ENCODE assay signal across 18 mouse cellular contexts in the genomic region with DNA sequence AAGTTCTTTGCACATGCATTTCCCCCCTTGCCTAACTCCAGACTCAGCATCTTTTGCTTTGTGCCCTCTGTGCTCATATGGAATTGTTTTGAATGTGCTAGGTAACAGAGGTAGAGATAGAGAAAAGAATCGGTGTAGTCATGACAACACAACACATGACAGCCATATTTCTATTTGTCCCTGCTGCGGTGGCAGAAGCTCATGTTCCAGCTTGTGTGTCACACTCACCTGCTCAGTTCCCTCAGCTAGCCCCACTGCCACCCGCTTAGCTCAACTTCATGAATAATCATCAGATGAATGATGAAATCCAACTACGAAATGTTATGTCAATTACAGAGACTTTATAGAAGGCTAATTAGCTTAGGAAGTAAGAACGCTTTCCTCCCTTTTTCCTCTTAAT.
DNase-seq lines count a peak whose midpoint lies in the region; ATAC-seq and TF ChIP-seq lines count a peak whose summit lies in the region.
"Had no signal": no experiment of that assay in that cellular context is flagged by ENCODE, and none has a peak within 500 bp of the region (broad histone marks: within the 10 kb centered on the region; RNA-seq: fewer than 3 reads in every experiment).

No protein-coding gene starts in this region.

- H3K4me2 ChIP-seq in forebrain, postnatal 0 days (ENCODE audit: low read depth): no peak overlapping the region
- no peak overlapping the region for H3K4me2 ChIP-seq in forebrain, embryonic 11.5 days (ENCODE audit: low read depth, low read length, severe bottlenecking)
- no peak overlapping the region for H3K4me2 ChIP-seq in midbrain, embryonic 16.5 days (ENCODE audit: low read length)
- H3K4me2 ChIP-seq: embryonic facial prominence, embryonic 13.5 days; hindbrain, embryonic 13.5 days had no signal

- no peak for DNase-seq in forebrain, postnatal 0 days
- no peak for DNase-seq in forebrain, embryonic 11.5 days (ENCODE audit: low spot score)
- DNase-seq in layer of hippocampus, adult 2 months (ENCODE audit: low spot score in 2 of 2): peak in 1 of 2 experiments; percentile 44
- DNase-seq in layer of hippocampus, postnatal 25 days (ENCODE audit: extremely low spot score in 1 of 2, low spot score in 1 of 2): no peak
- DNase-seq in midbrain, embryonic 10.5 days (ENCODE audit: low spot score): no peak
- DNase-seq: adrenal gland, postnatal 14 days; cerebellum, postnatal 36 days; gastrocnemius, postnatal 10 days; heart, adult 18-20 months; heart, postnatal 10 days; heart, postnatal 4 days had no signal

- no peaks in the 10 kb centered on the region for H3K9me3 ChIP-seq in forebrain, postnatal 0 days (ENCODE audit: low read length)
- H3K9me3 ChIP-seq in forebrain, embryonic 11.5 days (ENCODE audit: control insufficient read depth, low read length): no peaks in the 10 kb centered on the region
- no peaks in the 10 kb centered on the region for H3K9me3 ChIP-seq in midbrain, embryonic 16.5 days (replicated peaks; ENCODE audit: control insufficient read depth, low read length, poor library complexity, severe bottlenecking)
- no peaks in the 10 kb centered on the region for H3K9me3 ChIP-seq in midbrain, embryonic 10.5 days (replicated peaks)
- H3K9me3 ChIP-seq: embryonic facial prominence, embryonic 13.5 days; heart, embryonic 10.5 days; hindbrain, embryonic 13.5 days had no signal

- no peak overlapping the region for H3K9ac ChIP-seq in forebrain, postnatal 0 days
- no peak overlapping the region for H3K9ac ChIP-seq in forebrain, embryonic 11.5 days (ENCODE audit: low read length)
- no peak overlapping the region for H3K9ac ChIP-seq in midbrain, embryonic 16.5 days (ENCODE audit: low read depth, low read length)
- H3K9ac ChIP-seq: embryonic facial prominence, embryonic 13.5 days; hindbrain, embryonic 13.5 days had no signal

- peak; percentile 60 for ATAC-seq in forebrain, postnatal 0 days
- no peak for ATAC-seq in forebrain, embryonic 11.5 days (replicated peaks; ENCODE audit: low FRiP score)
- ATAC-seq in midbrain, embryonic 16.5 days: peak; percentile 62; the same call in 1 of the 2 replicates
- ATAC-seq: activated CD4-positive, CD25-positive, alpha-beta regulatory T cell, adult 4 months; Patski had no signal

- no peaks in the 10 kb centered on the region for H3K27me3 ChIP-seq in forebrain, postnatal 0 days (ENCODE audit: insufficient read depth, low read length)
- H3K27me3 ChIP-seq in forebrain, embryonic 11.5 days (ENCODE audit: control insufficient read depth, insufficient read depth, low read length): peaks cover 19% of the 10 kb centered on the region
- H3K27me3 ChIP-seq in midbrain, embryonic 16.5 days (ENCODE audit: control insufficient read depth, insufficient read depth, low read depth, low read length): no peaks in the 10 kb centered on the region
- H3K27me3 ChIP-seq in midbrain, embryonic 10.5 days (ENCODE audit: low read depth, poor library complexity, severe bottlenecking): peaks cover 84% of the 10 kb centered on the region
- H3K27me3 ChIP-seq: CH12.LX; embryonic facial prominence, embryonic 13.5 days; Patski had no signal

- no peak overlapping the region for H3K4me3 ChIP-seq in forebrain, postnatal 0 days (ENCODE audit: low read depth, low read length)
- no peak overlapping the region for H3K4me3 ChIP-seq in forebrain, embryonic 11.5 days (ENCODE audit: low read depth, low read length)
- H3K4me3 ChIP-seq in layer of hippocampus, adult 2 months: no peak overlapping the region
- no peak overlapping the region for H3K4me3 ChIP-seq in midbrain, embryonic 16.5 days (ENCODE audit: low read depth, low read length)
- H3K4me3 ChIP-seq in midbrain, embryonic 10.5 days: no peak overlapping the region
- H3K4me3 ChIP-seq: embryonic facial prominence, embryonic 13.5 days; heart, embryonic 10.5 days; hindbrain, embryonic 13.5 days had no signal

- no peak overlapping the region for H3K27ac ChIP-seq in forebrain, postnatal 0 days (ENCODE audit: low read depth, low read length)
- H3K27ac ChIP-seq in forebrain, embryonic 11.5 days (ENCODE audit: low read depth, low read length): no peak overlapping the region
- peak overlapping the region; percentile 73 for H3K27ac ChIP-seq in layer of hippocampus, adult 2 months
- no peak overlapping the region for H3K27ac ChIP-seq in midbrain, embryonic 16.5 days (ENCODE audit: low read length)
- H3K27ac ChIP-seq in midbrain, embryonic 10.5 days (replicated peaks): no peak overlapping the region
- H3K27ac ChIP-seq: embryonic facial prominence, embryonic 13.5 days; heart, embryonic 10.5 days; hindbrain, embryonic 13.5 days had no signal

- H3K36me3 ChIP-seq in forebrain, postnatal 0 days (ENCODE audit: insufficient read depth): no peaks in the 10 kb centered on the region
- H3K36me3 ChIP-seq in forebrain, embryonic 11.5 days (ENCODE audit: control insufficient read depth, insufficient read depth, low read length): no peaks in the 10 kb centered on the region
- H3K36me3 ChIP-seq in midbrain, embryonic 16.5 days (ENCODE audit: control insufficient read depth, insufficient read depth, low read length): no peaks in the 10 kb centered on the region
- no peaks in the 10 kb centered on the region for H3K36me3 ChIP-seq in midbrain, embryonic 10.5 days
- H3K36me3 ChIP-seq: embryonic facial prominence, embryonic 13.5 days; heart, embryonic 10.5 days; hindbrain, embryonic 13.5 days had no signal

- 36% methylated on average over 5 of the region's 5 CpGs for WGBS in forebrain, postnatal 0 days
- WGBS in forebrain, embryonic 11.5 days: 67% methylated on average over 5 of the region's 5 CpGs
- WGBS in midbrain, embryonic 16.5 days: 59% methylated on average over 5 of the region's 5 CpGs
- 85% methylated on average over 5 of the region's 5 CpGs for WGBS in midbrain, embryonic 10.5 days

- no peak for TF ChIP-seq CTCF in forebrain, postnatal 0 days (IDR thresholded peaks at IDR 0.05; ENCODE audit: low read depth)
- TF ChIP-seq CTCF in layer of hippocampus, adult 2 months (conservative IDR thresholded peaks at IDR 0.05): no peak

- H3K4me1 ChIP-seq in forebrain, postnatal 0 days (ENCODE audit: insufficient read depth): no peaks in the 10 kb centered on the region
- H3K4me1 ChIP-seq in forebrain, embryonic 11.5 days (replicated peaks; ENCODE audit: control insufficient read depth, insufficient read depth, low read length): no peaks in the 10 kb centered on the region; the same call in 1 of the 2 replicates
- no peaks in the 10 kb centered on the region; the same call in 1 of the 2 replicates for H3K4me1 ChIP-seq in midbrain, embryonic 16.5 days (ENCODE audit: control insufficient read depth, insufficient read depth, low read length)
- peaks cover 22% of the 10 kb centered on the region; the same call in 1 of the 2 replicates for H3K4me1 ChIP-seq in midbrain, embryonic 10.5 days
